Mouse (Mus musculus) adrenal gland (tissue): Measurements from ENCODE around the gene Chit1.

Experiments
- intact Hi-C: fragments of 180-260 bp; cut with DNase I; formaldehyde crosslinking; loops from one replicate; pipeline ENCODE4 v1.15.1; 2025

Chit1 gene

GRCm38 (mm10) chr1:134136351-134136750 lies 25.3 kb downstream of the Chit1 start:
- intact Hi-C loops, result no loop called here

DNA sequence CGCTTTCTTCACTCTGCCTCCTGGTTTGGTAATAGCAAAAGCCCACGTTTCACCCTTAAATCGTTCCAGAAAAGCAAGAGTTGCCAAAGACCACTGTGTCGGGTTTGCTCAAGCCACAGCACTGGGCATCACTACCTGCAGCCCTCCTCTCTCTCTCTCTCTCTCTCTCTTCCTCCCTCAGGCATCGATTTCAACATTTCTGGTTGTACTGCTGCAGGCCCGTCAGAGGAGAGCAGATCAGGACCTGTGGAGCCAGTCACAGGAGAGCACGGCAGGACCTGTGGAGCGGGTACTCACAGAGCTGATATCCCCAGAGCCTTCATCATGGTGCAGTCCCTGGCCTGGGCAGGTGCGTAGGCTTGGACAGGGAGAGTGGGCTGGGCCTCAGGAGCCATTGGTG lies 27.4 kb downstream of the Chit1 start:
- intact Hi-C loops, result no loop called here

GRCm38 (mm10) chr1:134142363-134142794 lies 31.3 kb downstream of the Chit1 start:
- intact Hi-C loops, result no loop called here

- intact Hi-C loops, result no loop called here
These were observed 35.0 kb downstream of the Chit1 start for GRCm38 (mm10) chr1:134146066-134146465.

DNA sequence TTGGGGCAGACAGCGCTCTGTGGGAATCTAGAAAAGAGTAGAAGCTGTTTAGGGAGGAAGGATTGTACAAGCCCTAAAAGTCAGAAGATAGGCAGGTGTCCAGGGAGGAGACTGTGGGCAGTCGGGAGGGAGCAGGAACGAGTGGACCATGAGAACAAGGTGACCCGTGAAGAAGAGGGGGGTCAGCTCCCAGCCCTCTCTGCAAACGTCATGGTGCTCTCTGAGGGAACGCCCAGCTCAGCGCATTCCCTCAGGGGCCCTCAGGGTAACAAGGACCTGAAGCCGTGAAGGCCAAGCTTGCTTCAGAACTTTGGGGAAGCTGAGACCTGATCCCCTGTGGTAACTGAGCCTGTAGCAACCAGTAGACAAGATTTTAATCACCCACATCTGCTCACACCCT lies 39.0 kb downstream of the Chit1 start:
- intact Hi-C loops, result loop anchor here (2.0 to 5.0 kb wide), 2 partner anchors 47 to 173 kb away; no protein-coding TSS in a partner anchor

DNA sequence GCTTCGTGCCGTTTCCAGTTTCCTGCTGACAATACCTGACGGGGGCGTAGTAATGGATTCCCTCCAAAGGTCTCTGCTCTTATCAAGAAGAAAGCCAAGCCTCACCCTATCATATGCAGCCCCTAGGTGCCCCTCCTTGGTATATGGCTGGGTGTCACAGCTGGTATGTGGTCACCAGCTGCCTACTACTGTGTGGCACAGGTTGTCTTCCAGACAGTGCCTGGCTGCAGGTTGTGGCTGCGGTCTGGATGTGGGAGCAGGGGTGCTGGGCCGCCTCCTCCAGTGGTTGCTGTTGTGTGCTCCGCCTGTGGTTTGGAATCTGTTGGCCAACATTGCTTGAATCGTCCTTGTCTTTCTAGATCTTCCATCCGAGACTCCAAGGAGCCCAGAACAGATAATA lies 39.7 kb downstream of the Chit1 start:
- intact Hi-C loops, result loop anchor here (2.0 to 5.0 kb wide), 2 partner anchors 47 to 172 kb away; no protein-coding TSS in a partner anchor

GRCm38 (mm10) chr1:134151655-134152412 lies 40.8 kb downstream of the Chit1 start:
- intact Hi-C loops, result loop anchor here (2.0 to 5.0 kb wide), 4 partner anchors 45 to 179 kb away; no protein-coding TSS in a partner anchor

DNA sequence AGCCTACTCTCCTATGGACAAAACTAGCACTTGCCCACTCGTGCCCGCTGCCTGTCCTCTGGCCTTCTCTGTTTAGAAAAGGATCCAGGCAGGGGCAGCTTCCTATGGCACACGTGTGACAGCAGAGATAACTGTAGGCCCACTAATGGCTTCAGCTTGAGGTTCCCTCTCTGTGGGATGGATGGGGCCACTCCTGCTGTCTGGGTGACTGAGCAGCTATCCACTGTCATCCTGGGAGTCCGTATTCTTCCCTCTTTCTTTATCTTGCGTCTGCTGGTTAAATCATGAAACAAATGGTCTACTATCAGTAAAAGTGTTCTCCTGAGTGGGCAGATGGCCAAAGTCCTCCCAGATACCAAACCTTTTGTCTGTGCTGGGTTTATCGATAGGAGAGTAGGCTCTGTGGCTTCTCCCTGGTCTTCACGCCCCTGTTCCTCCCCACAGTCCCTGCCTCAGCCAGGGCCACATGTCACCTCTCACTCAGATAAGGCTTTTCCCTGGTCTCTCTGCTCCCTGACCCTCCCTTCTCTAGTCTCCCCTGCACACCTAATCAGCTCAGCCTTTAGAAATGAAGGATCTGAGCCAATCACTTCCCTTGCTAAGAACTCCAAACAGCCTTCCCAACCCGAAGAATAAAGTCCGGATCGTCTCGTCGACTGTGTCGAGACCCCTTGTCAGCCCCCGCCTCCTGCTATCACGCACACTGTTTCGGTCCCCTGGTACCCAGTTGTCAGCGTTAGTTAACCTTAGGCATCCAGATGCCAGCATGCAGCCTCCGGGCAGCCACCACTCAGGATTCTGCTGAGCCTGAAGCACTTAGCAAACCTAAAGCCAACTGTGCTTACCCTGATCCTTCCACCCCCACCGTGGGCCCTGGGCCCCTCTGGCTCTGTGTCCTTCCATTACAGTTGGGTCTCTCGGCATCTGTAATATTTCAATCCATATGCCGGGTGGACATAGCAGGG lies 41.9 kb downstream of the Chit1 start:
- intact Hi-C loops, result loop anchor here (2.0 to 5.0 kb wide), 3 partner anchors 44 to 178 kb away; no protein-coding TSS in a partner anchor

GRCm38 (mm10) chr1:134154121-134154520 lies 43.1 kb downstream of the Chit1 start:
- intact Hi-C loops, result loop anchor here (5.0 kb wide), 1 partner anchor 43 kb away; no protein-coding TSS in a partner anchor

- intact Hi-C loops, result loop anchor here (5.0 kb wide), 1 partner anchor 43 kb away; no protein-coding TSS in a partner anchor
These were observed 43.6 kb downstream of the Chit1 start for GRCm38 (mm10) chr1:134154655-134155054.

DNA sequence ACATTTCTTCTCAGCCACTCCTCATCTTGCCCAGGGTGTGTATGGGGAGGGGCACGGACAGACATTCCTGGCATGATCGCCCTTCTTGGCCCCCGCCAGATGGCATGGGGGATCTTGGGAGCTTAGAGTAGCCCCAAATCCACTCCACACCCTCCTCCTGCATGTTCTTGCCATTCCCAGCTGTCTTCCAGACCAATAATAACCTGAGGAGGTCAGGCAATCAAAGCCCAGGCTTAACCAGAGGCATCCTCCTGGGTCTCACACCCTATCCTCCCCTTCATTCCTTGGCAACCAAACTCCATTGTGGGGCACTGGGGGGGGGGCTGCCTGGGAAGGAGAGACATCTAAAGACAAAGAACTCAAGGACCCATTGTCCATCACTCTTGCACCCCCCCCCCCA lies 49.4 kb downstream of the Chit1 start:
- intact Hi-C loops, result no loop called here

DNA sequence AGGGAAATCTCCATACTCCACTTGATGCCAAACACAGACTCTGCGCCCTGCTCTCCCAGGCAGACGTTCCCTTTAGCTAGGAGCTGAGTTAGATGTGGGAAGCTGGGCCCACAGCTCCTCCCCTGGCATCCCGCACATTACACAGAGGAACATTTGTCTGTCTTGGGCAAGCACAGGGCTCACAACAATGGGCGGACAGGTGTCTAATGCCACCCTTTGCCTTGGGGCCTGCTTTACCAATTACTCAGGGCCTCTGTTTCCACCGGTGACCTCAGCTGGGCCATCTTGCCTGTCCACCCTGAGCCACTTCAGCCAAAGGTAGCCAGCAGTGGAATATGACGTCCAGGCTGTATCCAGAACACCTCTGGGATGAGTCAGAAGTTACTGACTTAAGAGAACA lies 50.4 kb downstream of the Chit1 start:
- intact Hi-C loops, result no loop called here

DNA sequence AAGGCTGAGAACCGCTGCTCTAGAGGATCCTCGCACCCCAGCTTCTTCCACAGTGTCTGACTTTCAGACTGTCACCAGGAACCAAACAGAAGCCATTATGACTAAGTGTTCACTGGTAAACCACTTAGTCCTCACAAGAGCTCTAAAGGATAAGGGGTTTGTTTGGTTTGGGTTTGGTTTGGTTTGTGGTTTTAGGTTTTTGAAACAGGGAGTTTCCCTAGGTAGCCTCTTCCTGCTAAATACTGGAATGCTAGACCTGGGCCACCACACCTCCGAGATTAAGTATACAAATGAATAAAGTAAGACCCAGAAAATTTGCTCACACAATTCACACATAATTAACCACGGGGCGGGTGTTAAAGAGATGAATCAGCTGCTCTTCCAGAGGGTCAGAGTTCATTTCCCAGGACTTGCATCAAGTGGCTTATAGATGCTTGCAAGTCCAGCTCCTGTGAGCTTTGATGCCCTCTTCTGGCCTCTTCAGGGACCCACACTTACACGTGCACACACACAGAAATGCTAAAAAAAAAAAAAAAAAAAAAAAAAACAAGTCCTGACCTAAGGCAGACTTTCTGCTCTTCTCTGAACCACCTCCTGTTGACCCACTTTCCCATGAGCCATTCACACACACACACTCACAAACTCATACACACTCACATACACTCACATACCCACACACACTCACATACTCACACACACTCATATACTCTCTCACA lies 51.6 kb downstream of the Chit1 start:
- intact Hi-C loops, result no loop called here

- intact Hi-C loops, result no loop called here
These were observed 52.4 kb downstream of the Chit1 start for GRCm38 (mm10) chr1:134163476-134163875.

GRCm38 (mm10) chr1:134164454-134164853 lies 53.4 kb downstream of the Chit1 start:
- intact Hi-C loops, result no loop called here

DNA sequence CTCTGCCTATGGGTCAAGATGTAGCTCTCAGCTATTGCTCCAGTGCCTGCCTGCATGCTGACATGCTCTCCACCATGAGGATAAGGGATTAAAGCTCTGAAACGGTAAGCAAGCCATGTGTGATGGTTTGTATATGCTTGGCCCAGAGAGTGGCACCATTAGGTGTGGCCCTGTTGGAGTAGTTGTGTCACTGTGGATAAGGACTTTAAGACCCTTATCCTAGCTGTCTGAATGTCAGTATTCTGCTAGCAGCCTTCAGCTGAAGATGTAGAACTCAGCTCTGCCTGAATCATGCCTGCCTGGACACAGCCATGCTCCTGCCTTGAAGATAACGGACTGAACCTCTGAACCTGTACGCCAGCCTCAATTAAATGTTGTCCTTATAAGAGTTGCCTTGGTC lies 55.5 kb downstream of the Chit1 start:
- intact Hi-C loops, result no loop called here

DNA sequence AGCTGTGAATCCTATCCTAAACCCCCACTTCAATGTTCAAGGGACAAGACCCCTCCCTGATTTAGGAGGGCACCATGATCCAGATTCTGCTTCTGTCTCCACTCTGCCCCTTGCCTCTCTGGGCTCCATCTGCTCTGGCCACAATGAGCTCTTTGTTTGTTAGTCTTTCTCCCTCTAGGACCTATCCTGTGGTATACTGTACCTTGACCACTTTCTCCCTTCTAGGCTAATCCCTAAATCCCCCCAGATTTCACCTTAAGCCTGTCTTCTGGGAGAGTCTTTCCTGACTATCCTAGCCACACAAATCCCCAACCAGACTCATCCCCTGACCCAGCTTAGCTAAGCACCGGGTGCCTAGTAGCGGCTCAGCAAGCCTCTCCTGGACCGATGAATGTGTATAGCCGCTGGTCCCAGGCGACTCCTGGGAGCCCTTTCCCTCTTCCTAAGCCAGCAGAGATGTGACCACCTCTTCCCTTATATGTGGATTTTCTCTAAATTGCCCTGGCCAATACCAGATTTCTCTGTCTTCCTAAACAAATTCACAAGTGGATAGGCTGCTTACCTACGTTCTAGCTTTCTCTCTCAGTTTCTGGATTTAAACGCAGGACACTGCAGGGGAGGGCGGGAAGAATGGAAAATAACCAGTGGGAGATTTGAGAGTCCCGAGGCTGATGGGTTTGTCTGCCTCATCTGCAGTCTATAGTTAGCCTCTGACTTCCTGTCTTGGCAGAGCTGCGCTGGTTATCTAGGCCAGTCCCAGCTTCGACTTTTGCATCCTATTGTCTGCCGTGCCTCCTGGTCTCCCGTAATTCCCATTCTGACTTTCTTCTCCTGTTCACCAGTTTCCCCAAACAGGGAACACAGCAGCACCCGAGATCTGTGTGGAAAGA lies 56.6 kb downstream of the Chit1 start:
- intact Hi-C loops, result no loop called here

- intact Hi-C loops, result no loop called here
These were observed 57.5 kb downstream of the Chit1 start for GRCm38 (mm10) chr1:134168567-134168966.

GRCm38 (mm10) chr1:134168985-134169697 lies 58.1 kb downstream of the Chit1 start:
- intact Hi-C loops, result no loop called here
